Mouse (Mus musculus) liver, embryonic 14.5 days (tissue): ENCODE measurements around the gene Ptprj. TPM values are rescaled to one million over a fixed set of nuclear protein-coding genes. Genes with fewer than 3 reads are reported as not detected.

Experiments used
- ATAC-seq: fragments of 200-750 bp; cut with Nextera tagmentation; 2 replicates; pipeline ENCODE4 v1.8.0; 2017; ENCODE audit warnings: moderate number of reproducible peaks, mild to moderate bottlenecking, moderate library complexity; ENCODE audit not compliant: insufficient read depth
- DNase-seq, 3 experiments: peaks; one replicate each; pipeline ENCODE4 v3.0.0-alpha.2; 2012 to 2013; ENCODE audit warnings: low read depth in 3 of 3, low spot score in 3 of 3
- H3K27ac ChIP-seq: fragments of 300-500 bp; sonication (generic); 2 replicates; pipeline ENCODE4 v1.5.1; 2014; ENCODE audit warnings: moderate library complexity, mild to moderate bottlenecking, control low read depth, inconsistent platforms
- H3K27me3 ChIP-seq: fragments of 300-500 bp; sonication (generic); 2 replicates; pipeline ENCODE4 v1.6.1; 2014; ENCODE audit warnings: mild to moderate bottlenecking, low read length, moderate library complexity; ENCODE audit not compliant: control insufficient read depth, insufficient read depth
- H3K36me3 ChIP-seq: fragments of 300-500 bp; sonication (generic); replicated peaks from 2 replicates; pipeline ENCODE4 v1.6.1; 2014; ENCODE audit warnings: low read depth; ENCODE audit not compliant: control insufficient read depth, insufficient read depth
- H3K4me1 ChIP-seq, 2 experiments: fragments of 200-500 bp in 1 of 2; fragments of 300-500 bp in 1 of 2; sonication (generic) in 1 of 2; replicated peaks; 2 replicates each; pipeline ENCODE4 v1.6.1; 2012 to 2014; ENCODE audit warnings: antibody characterized with exemption in 1 of 2, inconsistent platforms in 1 of 2, low read length in 1 of 2; ENCODE audit not compliant: control insufficient read depth in 2 of 2, insufficient read depth in 2 of 2
- H3K4me2 ChIP-seq: fragments of 300-500 bp; sonication (generic); 2 replicates; pipeline ENCODE4 v1.6.1; 2014; ENCODE audit warnings: low read depth, mild to moderate bottlenecking, control low read depth, moderate library complexity
- H3K4me3 ChIP-seq, 2 experiments: fragments of 200-500 bp in 1 of 2; fragments of 300-500 bp in 1 of 2; sonication (generic) in 1 of 2; 2 replicates each; pipeline ENCODE4 v1.5.1; 2012 to 2014; ENCODE audit warnings: low read depth in 2 of 2, low read length in 2 of 2, mild to moderate bottlenecking in 2 of 2, control low read depth in 1 of 2, inconsistent platforms in 1 of 2, moderate library complexity in 1 of 2; ENCODE audit not compliant: insufficient read depth in 1 of 2
- H3K9ac ChIP-seq: fragments of 300-500 bp; sonication (generic); replicated peaks from 2 replicates; pipeline ENCODE4 v1.6.1; 2014; ENCODE audit warnings: mild to moderate bottlenecking, control low read depth, moderate library complexity
- H3K9me3 ChIP-seq: fragments of 300-500 bp; sonication (generic); 2 replicates; pipeline ENCODE4 v1.6.1; 2016; ENCODE audit warnings: low read length, mixed read lengths; ENCODE audit not compliant: control insufficient read depth
- CTCF ChIP-seq: IDR thresholded peaks from 2 replicates; pipeline ENCODE4 v1.5.1; 2016; ENCODE audit warnings: antibody characterized with exemption, low read depth, control low read depth
- EP300 ChIP-seq: IDR thresholded peaks from 2 replicates; pipeline ENCODE4 v1.6.1; 2016; ENCODE audit warnings: antibody characterized with exemption, low read depth
- WGBS: fragments of 180-500 bp; shearing (Covaris S2); extraction: QIAGEN DNeasy Blood & Tissue Kit; methylation state at CpG from one replicate; pipeline ENCODE4 v1.1.7; 2014; ENCODE audit not compliant: insufficient replicate concordance; 5-methylcytosine and 5-hydroxymethylcytosine counted together
- polyA plus RNA-seq, 2 experiments: library from polyadenylated mRNA; depleted of rRNA in 1 of 2; stranded (reverse) in 1 of 2; unstranded in 1 of 2; fragments of >200 nt; fragmentation: Nextera tagmentation in 1 of 2; extraction: Ambion mirVana in 1 of 2; gene quantifications; 2 replicates each; pipeline versions ENCODE4 v1.2.1 to v1.2.3; 2012 to 2014

Ptprj gene
- polyA plus RNA-seq, 2 experiments = 2.6 to 2.7 TPM

DNA sequence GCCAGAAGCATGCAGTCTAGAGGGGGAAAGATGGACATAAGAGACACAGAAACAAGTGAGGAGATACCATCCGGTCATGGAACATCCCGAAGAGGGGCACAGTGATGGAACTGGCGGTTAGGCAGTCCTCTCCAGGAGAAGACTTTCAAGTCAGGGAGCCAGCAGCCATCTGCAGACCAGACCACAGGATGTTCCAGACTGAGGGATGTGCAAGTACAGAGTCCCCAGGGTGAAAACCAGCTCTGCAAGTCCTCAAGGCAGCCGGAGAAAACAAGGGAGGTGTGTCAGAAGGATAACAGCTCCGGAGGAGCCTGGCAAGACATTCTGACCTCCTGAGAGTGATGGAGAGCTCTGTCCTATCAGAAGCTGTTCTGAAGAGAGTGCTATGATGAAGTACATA lies 40.4 kb upstream of the Ptprj start:
- WGBS = 68% methylated on average over 5 of the region's 5 CpGs
- Histone ChIP-seq H3K27ac (no peak overlapping the region), H3K9me3 (no peaks in the 10 kb centered on the region), H3K4me3 (no peak overlapping the region), H3K4me1 (no peaks in the 10 kb centered on the region), H3K9ac (no peak overlapping the region), H3K36me3 (no peaks in the 10 kb centered on the region), H3K4me2 (no peak overlapping the region), H3K27me3 (no peaks in the 10 kb centered on the region; the same call in 1 of the 2 replicates)
- no peak for ATAC-seq
- no peak for TF ChIP-seq EP300
- no peak for TF ChIP-seq CTCF
- no peak for DNase-seq

DNA sequence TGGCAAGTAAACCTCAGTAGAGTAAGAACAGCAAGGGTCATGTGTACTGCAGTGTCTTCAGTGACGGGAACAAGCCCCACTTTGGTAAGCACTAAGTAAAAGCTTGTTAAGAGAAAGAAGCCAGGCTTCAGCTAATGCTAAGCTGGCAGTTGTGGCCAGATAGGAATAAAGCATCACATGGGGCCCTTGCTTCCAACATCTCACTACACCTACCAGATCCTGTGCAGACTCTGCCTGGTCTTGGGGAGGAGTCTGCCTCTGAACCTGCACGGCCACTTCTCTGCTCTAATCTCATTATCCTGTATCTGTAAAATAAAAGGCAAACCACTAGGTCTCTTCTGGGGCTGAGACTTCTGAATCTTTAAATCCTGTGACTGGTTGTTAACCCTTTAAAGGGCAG lies 39.2 kb upstream of the Ptprj start:
- H3K27ac ChIP-seq = no peak overlapping the region
- no peaks in the 10 kb centered on the region for H3K9me3 ChIP-seq
- H3K36me3 ChIP-seq = no peaks in the 10 kb centered on the region
- DNase-seq (no peak), ATAC-seq (no peak)
- H3K9ac ChIP-seq = no peak overlapping the region
- WGBS = 37% methylated on average over 2 of the region's 2 CpGs
- H3K27me3 ChIP-seq = no peaks in the 10 kb centered on the region; the same call in 1 of the 2 replicates
- H3K4me1 ChIP-seq = no peaks in the 10 kb centered on the region
- H3K4me2 ChIP-seq = no peak overlapping the region
- H3K4me3 ChIP-seq = no peak overlapping the region
- TF ChIP-seq CTCF (no peak), EP300 (no peak)

DNA sequence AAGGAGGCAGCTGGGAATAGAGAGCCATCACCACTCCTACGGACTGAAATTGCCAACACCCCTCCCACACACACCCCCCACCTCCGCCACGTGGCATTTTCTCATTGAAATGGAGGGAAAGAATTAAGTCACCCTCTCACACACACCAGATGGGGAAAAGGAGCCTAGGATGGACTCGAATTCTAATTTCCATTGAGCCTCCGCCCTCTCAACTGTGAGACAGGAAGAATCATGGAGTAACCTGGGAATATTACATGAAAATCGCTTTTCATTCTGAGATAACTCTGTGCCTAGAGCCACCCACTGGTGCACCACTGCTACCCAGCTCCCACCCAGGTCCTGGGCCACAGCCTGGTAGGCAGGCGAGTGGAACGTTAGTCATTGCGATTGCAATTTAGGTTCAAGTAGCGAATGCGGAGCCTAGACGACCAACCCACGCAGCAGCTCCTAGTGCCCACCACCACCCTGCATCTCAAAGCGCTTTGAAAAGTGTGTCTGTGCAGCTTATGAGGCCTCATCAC lies 34.3 kb upstream of the Ptprj start:
- Histone ChIP-seq H3K4me1 (peaks cover 8% of the 10 kb centered on the region in 2 experiments), H3K36me3 (no peaks in the 10 kb centered on the region), H3K4me2 (no peak overlapping the region), H3K9ac (no peak overlapping the region), H3K27me3 (no peaks in the 10 kb centered on the region), H3K4me3 (no peak overlapping the region), H3K9me3 (no peaks in the 10 kb centered on the region), H3K27ac (no peak overlapping the region)
- no peak for TF ChIP-seq EP300
- no peak for TF ChIP-seq CTCF
- no peak for ATAC-seq
- WGBS = 76% methylated on average over 14 of the region's 14 CpGs
- no peak for DNase-seq

DNA sequence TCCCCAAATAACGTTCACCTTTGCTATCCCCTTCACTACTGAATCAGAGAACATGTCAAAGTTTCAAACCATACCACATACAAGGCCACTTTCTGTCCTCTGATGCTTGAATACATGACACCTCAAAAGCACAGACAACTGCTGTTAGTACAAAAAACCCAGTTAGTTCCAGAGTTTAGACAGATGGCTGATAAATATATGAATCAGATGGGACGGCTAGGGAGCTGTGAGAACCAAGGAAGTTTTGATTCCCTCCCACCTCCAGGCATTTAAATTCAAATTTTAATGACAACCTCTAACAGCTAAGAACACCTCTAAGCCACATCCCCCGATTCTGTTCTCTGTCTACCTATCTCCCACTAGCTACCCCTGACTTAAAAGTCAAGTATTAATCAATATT lies 33.1 kb upstream of the Ptprj start:
- Histone ChIP-seq H3K4me2 (no peak overlapping the region), H3K4me3 (no peak overlapping the region), H3K36me3 (no peaks in the 10 kb centered on the region), H3K27ac (no peak overlapping the region), H3K4me1 (peaks cover 8% of the 10 kb centered on the region in 2 experiments), H3K9me3 (no peaks in the 10 kb centered on the region), H3K27me3 (no peaks in the 10 kb centered on the region), H3K9ac (no peak overlapping the region)
- DNase-seq (no peak), ATAC-seq (no peak)
- WGBS = 64% methylated on average over 3 of the region's 3 CpGs
- TF ChIP-seq CTCF = no peak
- TF ChIP-seq EP300 = no peak

DNA sequence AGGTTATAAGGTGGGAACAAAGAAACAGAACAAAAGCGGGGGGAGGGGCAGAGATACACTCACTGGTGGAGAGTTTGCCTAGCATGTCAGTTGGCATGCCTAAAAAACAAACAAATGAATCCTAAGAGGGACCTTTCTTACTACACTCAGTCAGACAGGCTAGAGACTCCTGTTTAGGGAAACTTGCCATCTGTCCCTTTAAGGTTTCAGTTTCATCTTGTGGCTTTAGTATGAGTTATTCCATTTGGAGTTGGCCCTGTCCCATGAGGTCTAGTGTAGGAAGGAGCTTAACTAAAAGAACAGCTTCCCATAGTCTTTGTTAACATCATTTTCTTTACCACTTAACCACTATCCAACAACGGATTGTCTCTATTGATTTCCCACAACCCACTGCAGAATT lies 32.6 kb upstream of the Ptprj start:
- DNase-seq (no peak), ATAC-seq (no peak)
- Histone ChIP-seq H3K4me3 (no peak overlapping the region), H3K4me1 (peaks cover 8% of the 10 kb centered on the region in 2 experiments), H3K4me2 (no peak overlapping the region), H3K27me3 (no peaks in the 10 kb centered on the region), H3K9me3 (no peaks in the 10 kb centered on the region), H3K9ac (no peak overlapping the region), H3K27ac (no peak overlapping the region), H3K36me3 (no peaks in the 10 kb centered on the region)
- TF ChIP-seq CTCF = no peak
- 50% methylated on average over 2 of the region's 2 CpGs for WGBS
